Mouse (Mus musculus) CH12.LX (cell line): ENCODE results near the gene Rad17.

Experiments used
- CHD1 ChIP-seq: IDR thresholded peaks from 2 replicates; pipeline ENCODE4 v1.6.1; 2012; ENCODE audit warnings: low read depth, low read length, improper control_type of control experiment, inconsistent platforms
- MXI1 ChIP-seq: IDR thresholded peaks from 2 replicates; pipeline ENCODE4 v1.6.1; 2011; ENCODE audit warnings: mild to moderate bottlenecking, low read depth, low read length, improper control_type of control experiment
- RCOR1 ChIP-seq: conservative IDR thresholded peaks from 2 replicates; pipeline ENCODE4 v1.6.1; 2012; ENCODE audit warnings: low read depth, mild to moderate bottlenecking, inconsistent platforms, low read length, improper control_type of control experiment

GRCm38 (mm10) chr13:100600317-100600716 is 50.5 kb downstream of the Rad17 start:
- no peak for TF ChIP-seq MXI1
- TF ChIP-seq CHD1, result no peak
- TF ChIP-seq RCOR1, result no peak
